Mouse (Mus musculus): ENCODE measurements around the gene Kif20b. TPM values are rescaled to one million over a fixed set of nuclear protein-coding genes. Genes with fewer than 3 reads are reported as not detected.

The Kif20b gene
- polyA plus RNA-seq, 1 experiment from 2014 or later, result 13.9 TPM

- no peak overlapping the region for H3K4me2 ChIP-seq (ENCODE audit: low read length)
- H3K27ac ChIP-seq (ENCODE audit: low read depth, low read length), result no peak overlapping the region
- WGBS, result 89% methylated on average over 11 of the region's 11 CpGs
Observed at GRCm38 (mm10) chr19:34959369-34959768, 37.2 kb downstream of the Kif20b start.

GRCm38 (mm10) chr19:34984742-34985141 lies 62.6 kb downstream of the Kif20b start:
- ATAC-seq, result peak; percentile 77
- Histone ChIP-seq H3K36me3 (ENCODE audit: control insufficient read depth, insufficient read depth, low read length) (no peaks in the 10 kb centered on the region), H3K9ac (ENCODE audit: low read depth, low read length) (no peak overlapping the region), H3K9me3 (ENCODE audit: control insufficient read depth, low read length) (no peaks in the 10 kb centered on the region), H3K4me2 (ENCODE audit: low read length) (no peak overlapping the region), H3K4me3 (ENCODE audit: low read length) (no peak overlapping the region), H3K4me1 (ENCODE audit: control insufficient read depth, insufficient read depth, low read depth, low read length) (no peaks in the 10 kb centered on the region), H3K27ac (ENCODE audit: low read depth, low read length) (no peak overlapping the region), H3K27me3 (replicated peaks; ENCODE audit: control insufficient read depth, insufficient read depth, low read length) (no peaks in the 10 kb centered on the region)
- WGBS, result 54% methylated on average over 2 of the region's 2 CpGs

More at GRCm38 (mm10) chr19:34959369-34959768, 37.2 kb downstream of the Kif20b start:
- Histone ChIP-seq H3K9ac (ENCODE audit: low read depth, low read length) (no peak overlapping the region), H3K4me1 (ENCODE audit: control insufficient read depth, insufficient read depth, low read depth, low read length) (no peaks in the 10 kb centered on the region), H3K9me3 (ENCODE audit: control insufficient read depth, low read length) (no peaks in the 10 kb centered on the region), H3K36me3 (ENCODE audit: control insufficient read depth, insufficient read depth, low read length) (no peaks in the 10 kb centered on the region), H3K27me3 (replicated peaks; ENCODE audit: control insufficient read depth, insufficient read depth, low read length) (no peaks in the 10 kb centered on the region), H3K4me3 (ENCODE audit: low read length) (no peak overlapping the region)
- no peak for ATAC-seq

- Histone ChIP-seq H3K36me3 (ENCODE audit: control insufficient read depth, insufficient read depth, low read length) (no peaks in the 10 kb centered on the region), H3K9ac (ENCODE audit: low read depth, low read length) (no peak overlapping the region), H3K4me3 (ENCODE audit: low read length) (no peak overlapping the region), H3K4me1 (ENCODE audit: control insufficient read depth, insufficient read depth, low read depth, low read length) (no peaks in the 10 kb centered on the region), H3K9me3 (ENCODE audit: control insufficient read depth, low read length) (no peaks in the 10 kb centered on the region), H3K27ac (ENCODE audit: low read depth, low read length) (no peak overlapping the region), H3K27me3 (replicated peaks; ENCODE audit: control insufficient read depth, insufficient read depth, low read length) (no peaks in the 10 kb centered on the region), H3K4me2 (ENCODE audit: low read length) (no peak overlapping the region)
- WGBS, result 73% methylated on average over 4 of the region's 4 CpGs
- 0 out of 2 replicates have a peak, but pooled peaks have one; percentile 27 for ATAC-seq
Observed at GRCm38 (mm10) chr19:34990443-34990842, 68.3 kb downstream of the Kif20b start.

GRCm38 (mm10) chr19:34992969-34993527 lies 70.9 kb downstream of the Kif20b start:
- H3K27ac ChIP-seq (ENCODE audit: low read depth, low read length), result no peak overlapping the region
- peak; percentile 86 for ATAC-seq
- no peaks in the 10 kb centered on the region for H3K27me3 ChIP-seq (replicated peaks; ENCODE audit: control insufficient read depth, insufficient read depth, low read length)
- H3K4me2 ChIP-seq (ENCODE audit: low read length), result no peak overlapping the region
- no peaks in the 10 kb centered on the region for H3K36me3 ChIP-seq (ENCODE audit: control insufficient read depth, insufficient read depth, low read length)
- no peak overlapping the region for H3K4me3 ChIP-seq (ENCODE audit: low read length)
- H3K9ac ChIP-seq (ENCODE audit: low read depth, low read length), result no peak overlapping the region
- no peaks in the 10 kb centered on the region for H3K9me3 ChIP-seq (ENCODE audit: control insufficient read depth, low read length)
- H3K4me1 ChIP-seq (ENCODE audit: control insufficient read depth, insufficient read depth, low read depth, low read length), result no peaks in the 10 kb centered on the region
- 23% methylated on average over 1 of the region's 1 CpGs for WGBS

GRCm38 (mm10) chr19:35015058-35015457 lies 92.9 kb downstream of the Kif20b start:
- ATAC-seq, result no peak
- Histone ChIP-seq H3K27me3 (replicated peaks; ENCODE audit: control insufficient read depth, insufficient read depth, low read length) (no peaks in the 10 kb centered on the region), H3K9ac (ENCODE audit: low read depth, low read length) (no peak overlapping the region)

GRCm38 (mm10) chr19:35017474-35018208 lies 95.5 kb downstream of the Kif20b start:
- H3K4me2 ChIP-seq (ENCODE audit: low read length), result no peak overlapping the region
- 66% methylated on average over 4 of the region's 4 CpGs for WGBS
- no peaks in the 10 kb centered on the region for H3K9me3 ChIP-seq (ENCODE audit: control insufficient read depth, low read length)
- ATAC-seq, result no peak
- H3K9ac ChIP-seq (ENCODE audit: low read depth, low read length), result no peak overlapping the region
- no peaks in the 10 kb centered on the region for H3K4me1 ChIP-seq (ENCODE audit: control insufficient read depth, insufficient read depth, low read depth, low read length)
- no peaks in the 10 kb centered on the region for H3K27me3 ChIP-seq (replicated peaks; ENCODE audit: control insufficient read depth, insufficient read depth, low read length)
- H3K4me3 ChIP-seq (ENCODE audit: low read length), result no peak overlapping the region
- H3K36me3 ChIP-seq (ENCODE audit: control insufficient read depth, insufficient read depth, low read length), result no peaks in the 10 kb centered on the region
- no peak overlapping the region for H3K27ac ChIP-seq (ENCODE audit: low read depth, low read length)

More at GRCm38 (mm10) chr19:35015058-35015457, 92.9 kb downstream of the Kif20b start:
- Histone ChIP-seq H3K4me2 (ENCODE audit: low read length) (no peak overlapping the region), H3K4me3 (ENCODE audit: low read length) (no peak overlapping the region), H3K36me3 (ENCODE audit: control insufficient read depth, insufficient read depth, low read length) (no peaks in the 10 kb centered on the region), H3K27ac (ENCODE audit: low read depth, low read length) (no peak overlapping the region), H3K4me1 (ENCODE audit: control insufficient read depth, insufficient read depth, low read depth, low read length) (no peaks in the 10 kb centered on the region), H3K9me3 (ENCODE audit: control insufficient read depth, low read length) (no peaks in the 10 kb centered on the region)
- WGBS, result 61% methylated on average over 3 of the region's 3 CpGs

GRCm38 (mm10) chr19:35018209-35018581 lies 96.0 kb downstream of the Kif20b start:
- no peaks in the 10 kb centered on the region for H3K9me3 ChIP-seq (ENCODE audit: control insufficient read depth, low read length)
- no peaks in the 10 kb centered on the region for H3K36me3 ChIP-seq (ENCODE audit: control insufficient read depth, insufficient read depth, low read length)
- no peak overlapping the region for H3K27ac ChIP-seq (ENCODE audit: low read depth, low read length)
- H3K4me3 ChIP-seq (ENCODE audit: low read length), result no peak overlapping the region
- 90% methylated on average over 4 of the region's 4 CpGs for WGBS
- no peaks in the 10 kb centered on the region for H3K4me1 ChIP-seq (ENCODE audit: control insufficient read depth, insufficient read depth, low read depth, low read length)
- no peak overlapping the region for H3K4me2 ChIP-seq (ENCODE audit: low read length)
- no peaks in the 10 kb centered on the region for H3K27me3 ChIP-seq (replicated peaks; ENCODE audit: control insufficient read depth, insufficient read depth, low read length)
- ATAC-seq, result no peak
- no peak overlapping the region for H3K9ac ChIP-seq (ENCODE audit: low read depth, low read length)

MicroRNAs within 50 kb of the gene (microRNA counts, 519-probe panel; counts per million panel counts)
- not detected for microRNA mmu-miR-1950

Small RNAs within 50 kb of the gene (microRNA-seq; reads per million reads assigned to microRNA genes)
- gene Mir1950, result not detected

Other genes with a start within 250 kb of the Kif20b start
- gene Slc16a12, start 175.1 kb upstream of the Kif20b start, polyA plus RNA-seq (2015; fragmentation: Nextera tagmentation; extraction: Ambion mirVana), result 2.7 and 4.0 TPM in 2 replicates
- 8.5 and 9.3 TPM in 2 replicates for gene Pank1, start 42.9 kb upstream of the Kif20b start, polyA plus RNA-seq (2015; fragmentation: Nextera tagmentation; extraction: Ambion mirVana)